Mouse (Mus musculus): ENCODE measurements around the gene 4930402F06Rik. TPM values are rescaled to one million over a fixed set of nuclear protein-coding genes. Genes with fewer than 3 reads are reported as not detected.

The 4930402F06Rik gene
- total RNA-seq, 4 experiments from 2014 or later = not detected

GRCm38 (mm10) chr2:35342605-35343004, 54.4 kb downstream of the 4930402F06Rik start:
- no peak for DNase-seq (ENCODE audit: low spot score in 2 of 2)

GRCm38 (mm10) chr2:35338707-35339106, 58.3 kb downstream of the 4930402F06Rik start:
- no peak for DNase-seq (ENCODE audit: low spot score in 2 of 2)

- DNase-seq (ENCODE audit: low spot score in 2 of 2) = no peak
These were observed 58.9 kb downstream of the 4930402F06Rik start for GRCm38 (mm10) chr2:35338036-35338435.

DNA sequence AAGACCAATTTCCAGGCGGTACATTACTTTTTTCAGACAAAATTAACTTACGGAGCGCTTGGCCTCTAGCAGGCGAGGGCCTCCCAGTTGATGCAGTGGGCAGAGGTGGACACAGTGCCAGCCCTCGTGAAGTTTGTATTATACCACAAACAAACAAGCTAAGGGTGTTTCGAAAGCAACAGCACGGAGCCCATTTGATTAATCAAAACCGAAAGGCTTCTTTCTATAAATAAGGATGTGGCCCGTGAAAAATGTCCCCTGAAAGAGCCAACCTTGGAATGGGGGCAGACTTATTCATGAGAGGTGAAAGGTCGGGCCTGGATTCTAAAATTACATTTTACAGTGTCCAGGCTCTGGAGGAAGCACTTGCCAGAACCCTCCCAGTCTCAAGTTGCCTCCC, 59.6 kb downstream of the 4930402F06Rik start:
- no peak for DNase-seq (ENCODE audit: low spot score in 2 of 2)

DNA sequence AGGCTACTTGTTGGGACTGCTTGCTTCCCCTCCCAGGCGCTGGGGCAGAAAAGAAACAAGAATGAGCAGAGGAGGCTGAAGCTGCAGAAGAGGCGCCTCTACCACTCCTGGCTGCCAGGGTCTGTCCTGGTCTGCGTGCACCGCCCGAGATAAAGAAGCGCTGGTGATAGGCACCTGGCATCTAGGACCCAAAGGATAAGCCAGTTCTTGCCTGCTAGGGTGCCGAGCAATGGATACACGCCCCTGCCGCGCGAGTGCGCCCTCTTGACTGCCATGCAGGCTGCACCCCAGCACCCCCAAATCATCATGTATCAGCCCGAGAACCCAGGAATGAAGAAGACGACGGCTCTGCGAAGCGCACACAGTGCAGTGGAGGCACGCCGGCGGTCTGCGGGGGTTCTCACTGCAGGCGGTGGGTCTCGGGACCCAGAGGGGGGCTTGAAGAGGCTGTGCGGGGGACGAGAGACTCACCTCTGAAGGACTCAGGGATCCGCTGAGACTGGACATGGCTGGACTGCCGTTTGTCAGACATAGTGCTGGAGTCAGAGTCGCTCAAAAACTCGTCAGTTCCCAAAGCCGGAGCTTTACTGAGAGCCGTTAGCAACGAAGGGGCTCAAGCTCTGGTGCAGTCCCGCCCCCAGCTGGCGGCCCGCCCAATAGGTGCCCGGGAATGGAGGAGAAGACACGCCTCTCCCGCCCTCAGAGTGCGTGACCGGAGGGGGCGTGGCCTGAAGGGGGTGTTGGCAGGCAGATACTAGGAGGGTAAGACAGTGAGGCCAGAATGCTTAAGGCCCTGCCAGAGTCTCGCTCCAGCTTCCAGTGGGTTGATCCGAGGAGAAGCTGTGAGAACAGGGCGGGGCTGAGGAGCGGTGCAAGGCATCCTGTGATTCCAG, 60.3 kb downstream of the 4930402F06Rik start, which contains the start of gene Stom:
TSS of gene Stom (minus strand) at position 589 of the 893 bp plus-strand sequence.
- DNase-seq (ENCODE audit: low spot score in 2 of 2) = peak; percentile 94 to 95

- no peak for DNase-seq (ENCODE audit: low spot score in 2 of 2)
These were observed 61.4 kb downstream of the 4930402F06Rik start for GRCm38 (mm10) chr2:35335620-35336019.

DNA sequence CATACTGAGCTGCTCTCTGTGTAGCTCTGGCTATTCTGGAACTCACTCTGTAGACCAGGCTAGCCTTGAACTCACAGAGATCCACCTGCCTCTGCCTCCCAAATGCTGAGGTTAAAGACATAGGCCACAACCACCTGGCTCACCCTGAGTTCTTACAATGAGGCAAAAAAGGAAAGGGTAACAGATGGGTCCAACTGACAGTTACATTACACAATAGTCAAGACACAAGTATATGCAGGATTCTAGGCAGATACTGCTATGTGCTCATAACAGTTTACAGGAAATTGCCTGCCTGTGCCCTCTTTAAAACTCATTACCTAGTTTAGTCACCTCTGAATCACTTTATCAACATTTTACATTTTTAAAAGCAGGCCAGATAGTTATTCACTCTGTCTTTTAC, 63.3 kb downstream of the 4930402F06Rik start:
- no peak for DNase-seq (ENCODE audit: low spot score in 2 of 2)

DNA sequence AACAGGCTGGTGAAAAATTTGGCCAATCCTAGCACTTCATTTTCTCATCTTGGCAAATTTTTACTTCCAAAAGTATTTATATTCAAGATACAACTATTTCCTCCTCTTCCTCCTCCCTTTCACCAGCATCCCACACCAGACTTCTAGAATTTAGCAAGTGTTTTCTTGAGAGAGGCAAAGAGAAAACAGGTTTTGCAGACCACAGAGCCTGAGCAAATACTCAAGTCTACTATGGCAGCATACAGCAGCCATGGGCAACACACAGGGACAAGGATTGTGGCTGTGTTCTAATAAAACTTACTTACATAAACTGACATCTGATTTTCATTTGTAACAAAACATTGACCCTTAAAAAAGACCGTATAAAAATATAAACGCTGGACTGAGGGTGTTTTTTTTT, 65.8 kb downstream of the 4930402F06Rik start:
- DNase-seq (ENCODE audit: low spot score in 2 of 2) = no peak

DNA sequence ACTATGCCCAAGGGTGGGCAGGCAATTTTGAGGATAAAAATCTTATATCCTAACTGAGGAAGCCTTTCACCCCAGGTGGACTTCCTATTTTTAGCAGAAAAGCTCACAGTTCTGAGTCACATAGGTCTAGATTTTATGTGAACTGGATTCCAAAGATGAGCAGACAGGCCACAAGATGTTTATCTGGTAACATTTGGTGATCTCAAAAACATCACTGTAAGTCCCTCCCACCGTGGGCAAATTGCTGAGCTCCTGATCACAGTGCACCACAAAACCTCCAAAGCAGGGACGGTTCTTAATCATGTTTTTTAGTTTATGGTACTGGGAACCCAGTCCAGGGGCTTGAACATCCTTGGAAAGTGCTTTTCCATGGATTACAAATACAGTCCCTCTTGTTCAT, 67.9 kb downstream of the 4930402F06Rik start:
- DNase-seq (ENCODE audit: low spot score in 2 of 2) = no peak

DNA sequence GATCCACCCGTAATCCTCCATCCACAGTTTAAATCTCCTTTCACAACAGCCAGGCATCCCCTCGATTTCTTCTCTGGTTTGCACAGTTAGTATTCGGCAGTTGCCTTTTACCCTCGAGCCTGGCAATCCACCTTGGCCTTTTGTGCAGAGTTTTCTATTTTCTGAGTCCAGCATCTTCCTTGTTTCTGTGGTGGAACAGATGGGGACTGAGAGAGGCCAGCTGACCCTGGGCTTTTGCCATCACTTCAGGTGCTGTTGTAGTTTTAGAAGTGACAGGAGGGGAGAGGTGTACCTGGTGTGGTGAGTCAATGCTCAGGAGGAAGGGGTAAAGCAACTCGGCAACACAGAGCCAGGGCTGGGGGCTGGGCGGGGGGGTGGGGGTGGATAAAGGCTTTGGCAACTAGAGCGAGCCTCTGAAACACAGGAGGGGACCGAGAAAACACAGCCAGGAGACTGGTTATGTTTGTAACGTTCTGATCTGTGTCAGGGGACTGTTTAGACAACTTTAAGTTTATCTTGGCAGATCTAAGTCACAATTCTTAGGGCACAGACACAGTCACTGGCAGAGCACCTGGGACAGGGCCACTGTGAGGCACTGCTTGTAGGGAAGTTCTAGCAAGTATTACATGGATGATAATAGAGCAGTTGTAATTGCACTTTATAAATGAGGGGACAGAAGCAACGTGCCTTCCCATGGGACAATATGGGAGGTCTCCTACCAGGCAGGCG, 68.7 kb downstream of the 4930402F06Rik start:
- no peak for DNase-seq (ENCODE audit: low spot score in 2 of 2)

- no peak for DNase-seq (ENCODE audit: low spot score in 2 of 2)
These were observed 69.4 kb downstream of the 4930402F06Rik start for GRCm38 (mm10) chr2:35327583-35327982.

- DNase-seq (ENCODE audit: low spot score in 2 of 2) = no peak
These were observed 70.0 kb downstream of the 4930402F06Rik start for GRCm38 (mm10) chr2:35326931-35327330.

DNA sequence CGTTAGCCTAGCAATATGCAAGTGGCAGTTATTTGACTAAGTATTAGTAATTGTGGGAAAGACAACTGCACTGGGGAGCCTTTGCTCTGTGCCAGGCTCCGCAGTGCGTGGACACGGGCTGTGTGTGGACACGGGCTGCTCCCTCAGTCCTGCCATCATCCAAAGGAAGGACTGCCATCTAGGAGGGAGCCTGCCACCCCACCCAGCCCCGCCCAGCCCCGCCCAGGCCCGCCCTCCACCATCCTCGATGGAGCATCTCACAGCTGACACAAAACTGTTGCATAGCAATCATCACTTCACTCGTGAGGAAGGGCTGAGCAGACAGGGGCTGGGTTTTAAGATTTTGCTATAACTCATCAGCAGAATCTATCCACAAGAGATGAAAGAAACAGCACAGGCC, 71.0 kb downstream of the 4930402F06Rik start:
- no peak for DNase-seq (ENCODE audit: low spot score in 2 of 2)

Other genes with a start within 250 kb of the 4930402F06Rik start
- 100 to 1,000 TPM; 215 to 240 (median 217) TPM for gene Rab14, start 196.1 kb downstream of the 4930402F06Rik start, total RNA-seq (2022)
- gene Gsn, start 140.8 kb downstream of the 4930402F06Rik start, total RNA-seq (2022) = 10 to 100 TPM; 41.3 to 77.4 (median 60.0) TPM
- 10 to 100 TPM in 2 of 4 experiments, 1 to 10 TPM in 2; 9.5 to 13.6 (median 11.3) TPM for gene Stom, start 60.2 kb downstream of the 4930402F06Rik start, total RNA-seq (2022)
- gene 4930568D16Rik, start 29.4 kb downstream of the 4930402F06Rik start, total RNA-seq (2022) = not detected
- gene Ggta1, start 66.1 kb upstream of the 4930402F06Rik start, total RNA-seq (2022) = 10 to 100 TPM in 2 of 4 experiments, 1 to 10 TPM in 2; 2.6 to 16.0 (median 6.7) TPM
- gene Dab2ip, start 161.1 kb upstream of the 4930402F06Rik start, total RNA-seq (2022) = 10 to 100 TPM; 87.5 to 90.5 (median 89.7) TPM

Measured in layer of hippocampus, adult 8-10 months (tissue).